Mouse (Mus musculus): ENCODE measurements at regions not wholly inside any gene's neighbourhood (a gene's known extent, or its start where the extent isn't known, plus 50 kb on each side); places are given as distances from the start of the nearest gene placed in this dataset.

- DNase-seq: no peak
These were observed 132.2 kb upstream of the Runx1 start for GRCm38 (mm10) chr16:92958146-92958545.

GRCm38 (mm10) chr16:92955508-92955907 lies 129.6 kb upstream of the Runx1 start:
- DNase-seq: no peak

- DNase-seq: no peak
These were observed 129.1 kb upstream of the Runx1 start for GRCm38 (mm10) chr16:92955087-92955486.

GRCm38 (mm10) chr16:92953936-92954654 lies 128.1 kb upstream of the Runx1 start:
- DNase-seq: peak; percentile 19

DNA sequence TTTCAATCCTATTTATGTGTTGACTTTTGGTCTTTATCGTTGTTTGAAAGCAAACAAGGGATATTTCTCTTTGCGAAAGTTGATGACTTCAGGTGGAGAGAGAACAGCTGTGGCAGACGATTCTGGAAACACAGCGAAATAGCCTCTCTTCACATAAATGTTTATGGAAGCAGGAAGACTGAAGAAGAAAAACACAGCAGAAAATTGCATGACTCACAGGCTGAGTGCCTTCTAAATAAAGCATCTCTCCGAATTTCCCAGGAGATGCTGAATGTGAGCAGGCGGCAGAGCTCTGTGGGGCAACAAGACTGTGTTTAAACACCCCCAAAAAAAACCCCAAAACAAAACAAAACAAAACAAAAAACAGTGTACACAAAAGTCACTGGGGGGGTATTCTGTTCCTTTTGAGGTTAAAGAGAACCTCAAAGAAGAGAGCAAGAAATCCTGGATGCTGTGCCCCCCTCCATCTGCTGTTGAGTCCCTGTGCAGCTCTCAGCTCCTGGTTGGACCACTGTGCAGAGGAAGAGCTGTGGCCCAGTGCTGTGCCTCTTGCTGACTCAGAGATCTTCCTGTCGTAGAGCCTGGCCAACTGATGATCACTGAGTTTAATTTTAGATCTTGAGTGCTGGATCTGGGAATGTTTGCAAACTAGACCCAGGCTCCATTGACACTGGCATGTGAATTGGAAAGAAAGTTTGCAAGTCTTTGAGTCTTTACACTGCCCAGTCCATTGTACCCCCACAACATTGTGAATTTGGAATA lies 126.6 kb upstream of the Runx1 start:
- DNase-seq: no peak

DNA sequence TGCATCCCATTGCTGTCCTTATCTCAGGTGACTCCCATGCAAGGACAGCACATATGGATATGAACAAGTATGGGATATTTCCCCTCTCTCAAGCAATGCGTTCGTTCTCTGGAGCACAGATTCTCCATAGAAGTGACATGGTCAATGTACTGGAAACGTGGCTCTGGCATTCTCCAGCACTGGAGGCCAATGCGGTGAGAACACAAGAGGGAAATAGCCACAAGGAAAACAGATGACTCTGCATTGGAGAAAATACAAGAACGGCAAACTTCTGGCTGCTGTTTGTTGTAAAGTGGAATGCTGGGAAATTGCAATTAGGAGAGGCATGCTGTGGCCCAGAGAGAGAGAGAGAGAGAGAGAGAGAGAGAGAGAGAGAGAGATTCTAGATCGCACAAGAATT lies 125.6 kb upstream of the Runx1 start:
- DNase-seq: no peak

- DNase-seq: no peak
These were observed 122.5 kb upstream of the Runx1 start for GRCm38 (mm10) chr16:92948494-92948893.

GRCm38 (mm10) chr16:92946554-92946953 lies 120.6 kb upstream of the Runx1 start:
- DNase-seq: no peak

- DNase-seq: no peak
These were observed 118.0 kb upstream of the Runx1 start for GRCm38 (mm10) chr16:92943901-92944300.

- DNase-seq: no peak
These were observed 113.7 kb upstream of the Runx1 start for GRCm38 (mm10) chr16:92939618-92940017.

DNA sequence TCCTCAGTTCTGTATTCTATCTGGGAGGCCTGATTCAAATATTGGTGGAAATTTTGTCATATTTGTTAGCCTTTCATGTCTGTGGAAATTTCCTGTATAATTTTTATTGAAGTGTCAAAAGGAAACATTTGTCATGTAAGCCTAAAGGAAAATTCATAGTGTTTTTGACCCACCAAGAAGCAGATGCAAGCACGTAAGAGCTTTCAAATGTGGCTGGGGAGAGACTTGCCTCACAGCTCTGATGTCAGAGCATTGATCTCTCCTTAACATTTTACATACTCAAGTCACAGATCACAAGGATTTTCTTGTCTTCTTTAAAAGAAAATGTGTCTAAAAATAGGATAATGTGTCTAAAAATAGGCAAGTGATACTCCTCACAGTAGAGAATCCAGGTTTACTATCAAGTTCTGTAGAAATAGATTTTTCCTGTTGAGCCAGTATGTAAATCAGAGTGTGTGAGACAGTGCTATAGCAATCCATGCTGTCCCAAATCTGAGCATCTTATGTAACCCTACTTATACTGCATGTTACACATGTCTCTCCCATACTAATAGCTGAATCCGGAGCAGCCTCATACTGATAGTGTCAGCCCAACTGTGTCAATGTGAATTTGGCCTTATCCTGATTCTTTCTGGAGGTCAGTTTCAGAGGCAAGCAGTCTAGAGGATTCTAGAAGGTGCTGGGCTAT lies 110.0 kb upstream of the Runx1 start:
- DNase-seq: no peak

GRCm38 (mm10) chr16:92930103-92930502 lies 104.2 kb upstream of the Runx1 start:
- DNase-seq: no peak

GRCm38 (mm10) chr16:92928201-92928600 lies 102.3 kb upstream of the Runx1 start:
- DNase-seq: no peak

GRCm38 (mm10) chr16:92927662-92928061 lies 101.7 kb upstream of the Runx1 start:
- DNase-seq: no peak

DNA sequence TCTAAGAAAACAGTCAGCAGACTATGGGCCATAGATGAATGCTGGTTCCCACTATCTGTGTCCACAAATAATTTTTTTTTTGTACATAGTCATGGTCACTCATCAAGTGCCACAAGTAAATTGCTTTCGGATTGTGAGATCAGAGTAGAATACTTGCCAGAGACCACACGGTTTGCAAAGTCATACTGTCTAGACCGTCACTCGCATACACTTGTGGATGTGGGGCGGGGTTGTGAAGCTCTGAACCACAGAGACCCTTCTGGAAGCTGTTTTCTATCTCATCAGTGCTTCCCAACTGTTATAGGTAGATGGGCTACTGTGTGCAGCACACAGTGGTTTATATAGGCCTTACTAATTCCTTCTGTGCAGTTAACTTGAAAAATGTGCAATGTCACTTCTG lies 100.9 kb upstream of the Runx1 start:
- DNase-seq: no peak

DNA sequence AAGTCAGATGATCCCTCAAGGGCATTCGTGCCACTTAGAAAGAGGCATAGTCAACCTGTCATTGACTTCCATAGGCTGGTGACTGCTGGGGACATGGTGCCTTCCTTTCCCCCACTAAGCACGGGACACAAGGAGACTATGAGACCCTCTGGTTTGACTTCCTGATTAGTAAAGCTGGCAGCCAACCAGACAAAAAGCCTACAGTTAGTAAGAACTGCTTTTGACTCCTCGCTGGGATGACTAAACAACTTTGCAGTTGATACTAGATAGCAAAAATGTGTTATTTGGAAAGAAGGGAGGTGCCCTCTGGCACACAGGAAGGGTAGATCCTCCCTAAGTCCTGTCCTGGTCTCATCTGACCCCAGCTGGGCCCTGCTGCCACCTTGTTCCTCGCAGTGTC lies 95.0 kb upstream of the Runx1 start:
- no peak for DNase-seq

- no peak for DNase-seq
These were observed 91.4 kb upstream of the Runx1 start for GRCm38 (mm10) chr16:92917356-92917755.

DNA sequence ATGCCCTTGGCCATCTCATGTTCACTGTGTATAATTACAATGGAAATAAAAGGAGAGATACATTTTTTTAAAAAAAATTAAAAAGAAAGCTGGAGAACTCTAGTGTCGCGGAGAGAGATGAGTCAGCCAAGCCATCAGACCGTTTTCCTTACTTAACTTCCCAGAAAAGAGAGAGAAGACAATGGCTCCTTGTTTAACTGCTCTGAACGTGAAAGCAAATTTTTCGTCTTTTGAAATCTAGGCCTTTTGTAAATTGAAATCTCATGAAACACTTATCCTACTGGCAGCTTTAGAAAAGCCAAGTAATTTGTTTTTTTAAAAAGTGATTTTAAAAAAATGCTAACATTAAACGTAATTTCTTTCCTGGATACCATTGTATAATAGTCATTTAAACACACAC lies 89.7 kb upstream of the Runx1 start:
- DNase-seq: no peak

GRCm38 (mm10) chr16:92906873-92907272 lies 80.9 kb upstream of the Runx1 start:
- DNase-seq: no peak

DNA sequence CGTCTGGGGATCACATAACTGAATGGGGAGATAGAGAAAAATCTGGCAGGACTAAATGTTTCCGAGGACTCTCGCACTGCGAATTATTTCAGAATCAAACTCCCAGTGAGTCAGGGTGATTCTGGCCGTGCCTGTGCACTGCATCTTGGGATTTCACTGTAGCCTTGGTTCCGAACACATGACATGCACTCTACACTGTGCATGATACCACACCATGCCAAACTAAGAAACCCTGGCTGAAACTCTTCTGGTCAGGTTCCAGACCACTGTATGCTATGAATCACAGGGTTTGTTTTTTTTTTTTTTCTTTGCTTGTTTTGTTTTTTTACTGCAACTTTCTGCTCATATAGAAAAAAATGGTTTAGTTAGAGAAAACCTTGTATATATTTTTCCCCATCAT lies 79.7 kb upstream of the Runx1 start:
- DNase-seq: no peak

GRCm38 (mm10) chr16:92903892-92904473 lies 78.0 kb upstream of the Runx1 start:
- no peak for DNase-seq

DNA sequence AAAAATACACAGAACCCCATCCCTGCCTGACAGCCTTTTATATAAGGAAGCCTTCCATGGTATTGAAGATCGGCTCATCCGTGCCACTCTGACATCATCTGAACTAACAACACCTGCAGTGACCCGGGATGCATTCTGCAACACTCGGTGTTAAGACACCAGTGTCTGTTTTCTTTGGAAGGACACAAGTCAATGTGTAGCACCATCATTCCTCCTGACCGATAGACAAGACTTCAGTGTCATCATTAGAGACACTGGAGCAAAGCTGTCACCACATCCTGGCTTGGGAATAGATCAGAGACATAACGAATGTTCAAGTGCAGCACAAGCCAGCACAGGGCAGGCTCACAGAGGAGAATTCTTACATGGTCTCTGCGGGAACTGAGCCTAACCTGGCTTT lies 77.5 kb upstream of the Runx1 start:
- no peak for DNase-seq

DNA sequence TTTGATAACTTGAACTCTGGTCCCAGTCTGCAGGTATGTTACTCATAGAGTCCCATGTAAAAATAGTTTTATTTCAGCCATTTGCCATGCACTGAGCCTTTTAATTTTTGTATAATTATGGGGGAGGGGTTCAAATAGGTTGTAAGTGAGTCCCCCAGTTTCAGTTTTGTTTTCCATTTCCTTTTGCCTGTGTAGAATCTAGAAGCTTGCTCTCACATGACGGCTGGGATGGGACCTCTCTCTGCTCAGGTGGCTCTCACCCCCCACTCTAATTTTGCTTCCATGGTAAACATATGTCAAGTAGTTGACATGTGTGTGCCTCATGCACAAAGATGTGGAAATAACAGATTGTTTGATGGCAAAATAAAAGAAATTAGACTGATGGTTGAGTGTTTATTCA lies 73.8 kb upstream of the Runx1 start:
- DNase-seq: no peak

DNA sequence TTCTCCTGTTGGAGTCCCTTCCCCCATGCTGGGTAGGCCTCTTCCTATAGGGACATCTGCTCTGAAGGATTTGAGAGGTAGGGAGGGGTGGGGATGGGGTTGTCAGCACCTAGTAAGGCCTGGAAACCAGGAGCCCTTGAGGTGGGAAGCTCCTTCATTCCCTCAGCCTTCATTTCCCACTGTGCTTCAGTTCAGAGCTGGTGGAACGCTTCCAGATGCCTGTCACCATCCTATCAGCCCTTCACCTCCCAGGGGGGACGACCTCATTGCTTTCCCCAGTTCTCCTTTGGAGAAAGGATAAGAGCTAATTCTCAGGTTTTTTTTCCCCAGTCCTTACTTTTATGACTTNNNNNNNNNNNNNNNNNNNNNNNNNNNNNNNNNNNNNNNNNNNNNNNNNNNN lies 65.8 kb upstream of the Runx1 start:
- DNase-seq: no peak

All from right cerebral cortex, postnatal 14 days (tissue).